Mouse (Mus musculus) embryonic facial prominence, embryonic 10.5 days (tissue): ENCODE measurements around the gene Enox2. TPM values are rescaled to one million over a fixed set of nuclear protein-coding genes. Genes with fewer than 3 reads are reported as not detected.

Experiments used
- DNase-seq: peaks from one replicate; pipeline ENCODE4 v3.0.0-alpha.2; 2017; ENCODE audit warnings: low spot score
- H3K27ac ChIP-seq: fragments of 300-500 bp; sonication (generic); replicated peaks from 2 replicates; pipeline ENCODE4 v1.5.1; 2016; ENCODE audit warnings: mild to moderate bottlenecking
- H3K27me3 ChIP-seq: fragments of 300-500 bp; sonication (generic); replicated peaks from 2 replicates; pipeline ENCODE4 v1.6.1; 2016; ENCODE audit warnings: low read depth, mild to moderate bottlenecking; ENCODE audit not compliant: poor library complexity, severe bottlenecking
- H3K36me3 ChIP-seq: fragments of 300-500 bp; sonication (generic); replicated peaks from 2 replicates; pipeline ENCODE4 v1.6.1; 2016; ENCODE audit warnings: mild to moderate bottlenecking, moderate library complexity
- H3K4me1 ChIP-seq: fragments of 300-500 bp; sonication (generic); 2 replicates; pipeline ENCODE4 v1.6.1; 2016
- H3K4me3 ChIP-seq: fragments of 300-500 bp; sonication (generic); 2 replicates; pipeline ENCODE4 v1.5.1; 2016; ENCODE audit warnings: mild to moderate bottlenecking, moderate library complexity
- H3K9me3 ChIP-seq: fragments of 300-500 bp; sonication (generic); 2 replicates; pipeline ENCODE4 v1.6.1; 2016; ENCODE audit warnings: mild to moderate bottlenecking
- WGBS: fragments of 180-500 bp; shearing (Covaris S2); methylation state at CpG from one replicate; pipeline ENCODE4 v1.1.7; 2016; 5-methylcytosine and 5-hydroxymethylcytosine counted together
- polyA plus RNA-seq: library from polyadenylated mRNA; unstranded; fragments of >200 nt; fragmentation: Nextera tagmentation; extraction: Ambion mirVana; gene quantifications from 2 replicates; pipeline ENCODE4 v1.2.1, GENCODE M21; 2016

Enox2 gene
- polyA plus RNA-seq, result 6.3 and 7.1 TPM in 2 replicates

- Histone ChIP-seq H3K27ac (peak within 1 kb of the TSS; percentile 86), H3K4me3 (peak within 1 kb of the TSS; percentile 64), H3K9me3 (no peaks in the 10 kb centered on the region), H3K4me1 (no peaks in the 10 kb centered on the region), H3K27me3 (no peaks in the 10 kb centered on the region), H3K36me3 (no peaks in the 10 kb centered on the region)
- peak; percentile 81 for DNase-seq
- 24% methylated on average over 26 of the region's 26 CpGs for WGBS
Measured at GRCm38 (mm10) chrX:49287700-49288563, at the start of gene Enox2. Gene Enox2, minus strand, starts transcription at chrX:49288259.

GRCm38 (mm10) chrX:49309496-49309895 is 21.4 kb upstream of the Enox2 start:
- no peaks in the 10 kb centered on the region for H3K27me3 ChIP-seq
- no peaks in the 10 kb centered on the region for H3K9me3 ChIP-seq
- no peaks in the 10 kb centered on the region for H3K4me1 ChIP-seq
- 55% methylated on average over 1 of the region's 1 CpGs for WGBS
- no peak overlapping the region for H3K4me3 ChIP-seq
- H3K36me3 ChIP-seq, result no peaks in the 10 kb centered on the region
- DNase-seq, result peak; percentile 18
- H3K27ac ChIP-seq, result no peak overlapping the region

- no peaks in the 10 kb centered on the region for H3K9me3 ChIP-seq
- H3K36me3 ChIP-seq, result no peaks in the 10 kb centered on the region
- H3K4me1 ChIP-seq, result no peaks in the 10 kb centered on the region
- peak; percentile 12 for DNase-seq
- no peak overlapping the region for H3K4me3 ChIP-seq
- 17% methylated on average over 5 of the region's 5 CpGs for WGBS
- H3K27ac ChIP-seq, result no peak overlapping the region
- H3K27me3 ChIP-seq, result no peaks in the 10 kb centered on the region
Measured at GRCm38 (mm10) chrX:49306659-49307058, 18.6 kb upstream of the Enox2 start.

GRCm38 (mm10) chrX:49279918-49280586 is 8.0 kb downstream of the Enox2 start:
- no peaks in the 10 kb centered on the region for H3K4me1 ChIP-seq
- no peaks in the 10 kb centered on the region for H3K9me3 ChIP-seq
- no peak overlapping the region for H3K27ac ChIP-seq
- DNase-seq, result no peak
- H3K4me3 ChIP-seq, result no peak overlapping the region
- no peaks in the 10 kb centered on the region for H3K36me3 ChIP-seq
- WGBS, result 88% methylated on average over 2 of the region's 2 CpGs
- no peaks in the 10 kb centered on the region for H3K27me3 ChIP-seq

GRCm38 (mm10) chrX:49273487-49274042 is 14.5 kb downstream of the Enox2 start:
- Histone ChIP-seq H3K4me1 (no peaks in the 10 kb centered on the region), H3K36me3 (no peaks in the 10 kb centered on the region), H3K9me3 (no peaks in the 10 kb centered on the region), H3K27ac (no peak overlapping the region), H3K27me3 (no peaks in the 10 kb centered on the region), H3K4me3 (no peak overlapping the region)
- WGBS, result 73% methylated on average over 12 of the region's 12 CpGs
- DNase-seq, result no peak

- WGBS, result 93% methylated on average over 4 of the region's 4 CpGs
- Histone ChIP-seq H3K27me3 (no peaks in the 10 kb centered on the region), H3K9me3 (no peaks in the 10 kb centered on the region), H3K27ac (no peak overlapping the region), H3K36me3 (no peaks in the 10 kb centered on the region), H3K4me3 (no peak overlapping the region), H3K4me1 (no peaks in the 10 kb centered on the region)
- no peak for DNase-seq
Measured at GRCm38 (mm10) chrX:49250816-49251215, 37.2 kb downstream of the Enox2 start.

- WGBS, result 48% methylated on average over 1 of the region's 1 CpGs
- no peak overlapping the region for H3K27ac ChIP-seq
- no peak for DNase-seq
Measured at GRCm38 (mm10) chrX:49225792-49226426, 62.1 kb downstream of the Enox2 start.

GRCm38 (mm10) chrX:49216422-49216821 is 71.6 kb downstream of the Enox2 start:
- no peak for DNase-seq
- Histone ChIP-seq H3K4me1 (no peaks in the 10 kb centered on the region), H3K27ac (no peak overlapping the region), H3K4me3 (no peak overlapping the region), H3K27me3 (no peaks in the 10 kb centered on the region), H3K36me3 (no peaks in the 10 kb centered on the region), H3K9me3 (no peaks in the 10 kb centered on the region)
- 82% methylated on average over 3 of the region's 3 CpGs for WGBS

More at GRCm38 (mm10) chrX:49225792-49226426, 62.1 kb downstream of the Enox2 start:
- Histone ChIP-seq H3K27me3 (no peaks in the 10 kb centered on the region), H3K4me3 (no peak overlapping the region), H3K36me3 (no peaks in the 10 kb centered on the region), H3K9me3 (no peaks in the 10 kb centered on the region), H3K4me1 (no peaks in the 10 kb centered on the region)

GRCm38 (mm10) chrX:49196386-49196785 is 91.7 kb downstream of the Enox2 start:
- H3K4me3 ChIP-seq, result no peak overlapping the region
- no peak for DNase-seq
- no peaks in the 10 kb centered on the region for H3K9me3 ChIP-seq
- no peak overlapping the region for H3K27ac ChIP-seq
- H3K36me3 ChIP-seq, result no peaks in the 10 kb centered on the region
- WGBS, result 84% methylated on average over 4 of the region's 4 CpGs
- H3K4me1 ChIP-seq, result no peaks in the 10 kb centered on the region
- H3K27me3 ChIP-seq, result no peaks in the 10 kb centered on the region

- WGBS, result 82% methylated on average over 3 of the region's 3 CpGs
- Histone ChIP-seq H3K36me3 (no peaks in the 10 kb centered on the region), H3K27ac (no peak overlapping the region), H3K9me3 (no peaks in the 10 kb centered on the region), H3K4me1 (no peaks in the 10 kb centered on the region), H3K27me3 (no peaks in the 10 kb centered on the region), H3K4me3 (no peak overlapping the region)
- DNase-seq, result no peak
Measured at GRCm38 (mm10) chrX:49181136-49181535, 106.9 kb downstream of the Enox2 start.

GRCm38 (mm10) chrX:49178670-49179069 is 109.4 kb downstream of the Enox2 start:
- H3K9me3 ChIP-seq, result no peaks in the 10 kb centered on the region
- H3K27me3 ChIP-seq, result no peaks in the 10 kb centered on the region
- no peaks in the 10 kb centered on the region for H3K4me1 ChIP-seq
- DNase-seq, result no peak
- no peak overlapping the region for H3K4me3 ChIP-seq
- 90% methylated on average over 3 of the region's 3 CpGs for WGBS
- no peak overlapping the region for H3K27ac ChIP-seq
- no peaks in the 10 kb centered on the region for H3K36me3 ChIP-seq

- 64% methylated on average over 2 of the region's 2 CpGs for WGBS
- no peaks in the 10 kb centered on the region for H3K9me3 ChIP-seq
- no peak overlapping the region for H3K27ac ChIP-seq
- H3K27me3 ChIP-seq, result 0 out of 2 replicates have a peak, but pooled peaks cover 6% of the 10 kb centered on the region
- H3K4me1 ChIP-seq, result no peaks in the 10 kb centered on the region
- H3K36me3 ChIP-seq, result no peaks in the 10 kb centered on the region
- no peak overlapping the region for H3K4me3 ChIP-seq
- DNase-seq, result no peak
Measured at GRCm38 (mm10) chrX:49154280-49154679, 133.8 kb downstream of the Enox2 start.
